Mouse (Mus musculus) brain, embryonic 18.5 days (tissue): Measurements from ENCODE around the gene Gabarap.
A peak's percentile ranks its signal among the peaks of the same experiment; 100 is the strongest.

ENCODE experiments used
- DNase-seq: peaks from one replicate; pipeline ENCODE4 v3.0.0-alpha.2; 2012; ENCODE audit warnings: low read depth, low spot score

Gene Gabarap

GRCm38 (mm10) chr11:69968793-69969192 is 22.1 kb upstream of the Gabarap start:
- DNase-seq = no peak

GRCm38 (mm10) chr11:69970222-69970621 is 20.7 kb upstream of the Gabarap start:
- no peak for DNase-seq

GRCm38 (mm10) chr11:69970775-69971174 is 20.2 kb upstream of the Gabarap start:
- DNase-seq = no peak

GRCm38 (mm10) chr11:69974907-69975306 is 16.0 kb upstream of the Gabarap start:
- no peak for DNase-seq

- no peak for DNase-seq
These were observed 14.7 kb upstream of the Gabarap start for GRCm38 (mm10) chr11:69976271-69976670.

GRCm38 (mm10) chr11:69979827-69980195 is 11.1 kb upstream of the Gabarap start:
- no peak for DNase-seq

- DNase-seq = peak; percentile 99
These were observed 10.5 kb upstream of the Gabarap start for GRCm38 (mm10) chr11:69980196-69981140.

- no peak for DNase-seq
These were observed 9.7 kb upstream of the Gabarap start, which contains the start of gene Ctdnep1 for GRCm38 (mm10) chr11:69981141-69981762. Gene Ctdnep1 (plus strand): TSS chr11:69981156.

GRCm38 (mm10) chr11:69982225-69982624 is 8.7 kb upstream of the Gabarap start, which contains the start of gene Elp5:
Gene Elp5 (minus strand): TSS chr11:69982517.
- no peak for DNase-seq

GRCm38 (mm10) chr11:69982877-69983276 is 8.1 kb upstream of the Gabarap start:
- DNase-seq = no peak

GRCm38 (mm10) chr11:69983377-69983776 is 7.6 kb upstream of the Gabarap start:
- DNase-seq = no peak

GRCm38 (mm10) chr11:69984431-69984830 is 6.5 kb upstream of the Gabarap start:
- no peak for DNase-seq

- no peak for DNase-seq
These were observed 994 bp upstream of the Gabarap start for GRCm38 (mm10) chr11:69989949-69990348.

GRCm38 (mm10) chr11:69991711-69992110 is 768 bp downstream of the Gabarap start:
- DNase-seq = no peak

GRCm38 (mm10) chr11:69992396-69992795 is 1.5 kb downstream of the Gabarap start:
- no peak for DNase-seq

- no peak for DNase-seq
These were observed 2.0 kb downstream of the Gabarap start for GRCm38 (mm10) chr11:69992932-69993331.

GRCm38 (mm10) chr11:69994401-69995090 is 3.6 kb downstream of the Gabarap start:
- DNase-seq = no peak

GRCm38 (mm10) chr11:69995391-69995960 is 4.5 kb downstream of the Gabarap start, which contains the start of gene Phf23:
Gene Phf23 (plus strand): TSS chr11:69995777.
- DNase-seq = peak; percentile 98

GRCm38 (mm10) chr11:69996161-69997061 is 5.5 kb downstream of the Gabarap start:
- DNase-seq = no peak

GRCm38 (mm10) chr11:69997070-69997509 is 6.1 kb downstream of the Gabarap start:
- no peak for DNase-seq
